Mouse (Mus musculus): ENCODE measurements at regions not wholly inside any gene's neighbourhood (a gene's known extent, or its start where the extent isn't known, plus 50 kb on each side); places are given as distances from the start of the nearest gene placed in this dataset.

- Histone ChIP-seq H3K36me3 (ENCODE audit: insufficient read depth, low read length) (no peaks in the 10 kb centered on the region), H3K4me3 (replicated peaks; ENCODE audit: low read length) (no peak overlapping the region), H3K4me1 (replicated peaks; ENCODE audit: low read depth, low read length) (no peaks in the 10 kb centered on the region), H3K27me3 (ENCODE audit: insufficient read depth, low read length) (no peaks in the 10 kb centered on the region), H3K9me3 (ENCODE audit: low read length) (no peaks in the 10 kb centered on the region)
- TF ChIP-seq NANOG (IDR thresholded peaks at IDR 0.05; ENCODE audit: borderline replicate concordance, low read length) (no peak), CTCF (conservative IDR thresholded peaks at IDR 0.05; ENCODE audit: low read length) (no peak), POU5F1 (IDR thresholded peaks at IDR 0.05; ENCODE audit: borderline replicate concordance, low read length) (no peak)
Measured at GRCm38 (mm10) chr13:18063677-18064076, 70.5 kb upstream of the Yae1d1 start.

- Histone ChIP-seq H3K9me3 (ENCODE audit: low read length) (no peaks in the 10 kb centered on the region), H3K4me3 (replicated peaks; ENCODE audit: low read length) (no peak overlapping the region), H3K4me1 (replicated peaks; ENCODE audit: low read depth, low read length) (no peaks in the 10 kb centered on the region), H3K36me3 (ENCODE audit: insufficient read depth, low read length) (no peaks in the 10 kb centered on the region), H3K27me3 (ENCODE audit: insufficient read depth, low read length) (no peaks in the 10 kb centered on the region)
- TF ChIP-seq CTCF (conservative IDR thresholded peaks at IDR 0.05; ENCODE audit: low read length) (no peak), POU5F1 (IDR thresholded peaks at IDR 0.05; ENCODE audit: borderline replicate concordance, low read length) (no peak), NANOG (IDR thresholded peaks at IDR 0.05; ENCODE audit: borderline replicate concordance, low read length) (no peak)
Measured at GRCm38 (mm10) chr13:18060265-18060664, 67.1 kb upstream of the Yae1d1 start.

- Histone ChIP-seq H3K27me3 (ENCODE audit: insufficient read depth, low read length) (no peaks in the 10 kb centered on the region), H3K4me1 (replicated peaks; ENCODE audit: low read depth, low read length) (no peaks in the 10 kb centered on the region), H3K9me3 (ENCODE audit: low read length) (peaks cover 26% of the 10 kb centered on the region), H3K4me3 (replicated peaks; ENCODE audit: low read length) (no peak overlapping the region), H3K36me3 (ENCODE audit: insufficient read depth, low read length) (no peaks in the 10 kb centered on the region)
- TF ChIP-seq NANOG (IDR thresholded peaks at IDR 0.05; ENCODE audit: borderline replicate concordance, low read length) (no peak), CTCF (conservative IDR thresholded peaks at IDR 0.05; ENCODE audit: low read length) (peak; percentile 79), POU5F1 (IDR thresholded peaks at IDR 0.05; ENCODE audit: borderline replicate concordance, low read length) (no peak)
Measured at GRCm38 (mm10) chr13:18057231-18057912, 64.2 kb upstream of the Yae1d1 start.

GRCm38 (mm10) chr13:18056816-18057215 lies 63.7 kb upstream of the Yae1d1 start:
- Histone ChIP-seq H3K36me3 (ENCODE audit: insufficient read depth, low read length) (no peaks in the 10 kb centered on the region), H3K27me3 (ENCODE audit: insufficient read depth, low read length) (no peaks in the 10 kb centered on the region), H3K4me1 (replicated peaks; ENCODE audit: low read depth, low read length) (no peaks in the 10 kb centered on the region), H3K4me3 (replicated peaks; ENCODE audit: low read length) (no peak overlapping the region), H3K9me3 (ENCODE audit: low read length) (peaks cover 31% of the 10 kb centered on the region)
- TF ChIP-seq POU5F1 (IDR thresholded peaks at IDR 0.05; ENCODE audit: borderline replicate concordance, low read length) (no peak), NANOG (IDR thresholded peaks at IDR 0.05; ENCODE audit: borderline replicate concordance, low read length) (no peak)

- Histone ChIP-seq H3K4me1 (replicated peaks; ENCODE audit: low read depth, low read length) (peaks cover 11% of the 10 kb centered on the region), H3K36me3 (ENCODE audit: insufficient read depth, low read length) (no peaks in the 10 kb centered on the region), H3K9me3 (ENCODE audit: low read length) (peaks cover 10% of the 10 kb centered on the region), H3K27me3 (ENCODE audit: insufficient read depth, low read length) (no peaks in the 10 kb centered on the region), H3K4me3 (replicated peaks; ENCODE audit: low read length) (no peak overlapping the region)
- TF ChIP-seq POU5F1 (IDR thresholded peaks at IDR 0.05; ENCODE audit: borderline replicate concordance, low read length) (no peak), CTCF (conservative IDR thresholded peaks at IDR 0.05; ENCODE audit: low read length) (no peak), NANOG (IDR thresholded peaks at IDR 0.05; ENCODE audit: borderline replicate concordance, low read length) (no peak)
Measured at GRCm38 (mm10) chr13:18043154-18043553, 50.0 kb upstream of the Yae1d1 start.

Data from E14TG2a.4 (cell line).